Mouse (Mus musculus): ENCODE measurements around the gene Gm17622. TPM values are rescaled to one million over a fixed set of nuclear protein-coding genes. Genes with fewer than 3 reads are reported as not detected.

Gene Gm17622
- polyA plus RNA-seq, 1 experiment = not detected

DNA sequence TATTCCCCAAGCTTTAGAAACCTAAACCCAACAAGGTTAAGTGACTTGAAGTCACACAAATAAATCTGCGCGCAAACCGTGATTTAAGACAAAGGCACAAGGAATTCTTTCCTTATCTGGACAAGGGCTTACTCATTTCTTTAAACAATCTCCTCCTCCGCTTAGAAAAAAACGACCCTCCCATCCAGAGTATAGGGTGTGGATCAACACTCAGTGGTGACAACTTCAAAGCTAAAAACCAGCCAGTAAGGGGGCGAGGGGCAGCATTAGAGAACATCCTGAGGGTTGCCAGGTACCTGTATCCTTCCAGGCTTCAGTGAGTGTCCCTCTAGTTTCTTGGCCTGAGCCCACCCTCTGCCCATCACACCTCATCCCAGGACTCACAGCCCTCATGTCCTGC lies 20.0 kb upstream of the Gm17622 start:
- Histone ChIP-seq H3K27me3 (ENCODE audit: control insufficient read depth, insufficient read depth, low read length, poor library complexity, severe bottlenecking) (no peaks in the 10 kb centered on the region), H3K9me3 (replicated peaks; ENCODE audit: control insufficient read depth, insufficient read depth, low read length, poor library complexity, severe bottlenecking) (no peaks in the 10 kb centered on the region), H3K9ac (ENCODE audit: low read depth, poor library complexity, severe bottlenecking) (no peak overlapping the region), H3K27ac (ENCODE audit: insufficient read depth, low read length) (no peak overlapping the region), H3K4me1 (ENCODE audit: control insufficient read depth, insufficient read depth, low read length) (no peaks in the 10 kb centered on the region), H3K36me3 (ENCODE audit: control insufficient read depth, insufficient read depth, low read length, poor library complexity, severe bottlenecking) (no peaks in the 10 kb centered on the region), H3K4me3 (ENCODE audit: low read depth, low read length) (no peak overlapping the region)
- TF ChIP-seq CTCF (IDR thresholded peaks at IDR 0.05; ENCODE audit: low read depth, low read length) (no peak), POLR2A (IDR thresholded peaks at IDR 0.05; ENCODE audit: insufficient read depth, low read length) (no peak), EP300 (IDR thresholded peaks at IDR 0.05; ENCODE audit: insufficient read depth, low read depth, low read length) (no peak)

DNA sequence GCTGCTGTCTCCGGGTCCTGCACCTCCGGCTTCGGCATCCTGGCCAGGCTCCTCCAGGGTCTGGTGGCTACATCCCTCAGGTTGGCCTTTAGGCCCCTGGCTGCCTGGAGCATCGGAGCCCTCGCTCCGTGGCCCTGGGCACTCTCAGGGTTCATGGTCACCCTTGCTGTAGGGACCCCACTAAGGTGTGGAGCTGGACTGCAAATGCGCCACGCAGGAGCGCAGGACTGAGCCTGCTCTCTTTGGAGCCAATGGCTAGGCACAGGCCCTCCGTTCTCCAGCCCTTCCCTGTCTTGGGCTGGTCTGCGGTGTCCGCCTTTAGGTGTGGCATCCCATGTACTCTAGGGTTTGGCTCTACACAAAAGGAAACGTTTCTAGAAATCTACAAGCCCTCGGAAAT lies 19.6 kb upstream of the Gm17622 start, which contains the start of gene Ankdd1b:
Gene Ankdd1b (minus strand): TSS at position 242 of the 400 bp plus-strand sequence.
- Histone ChIP-seq H3K27me3 (ENCODE audit: control insufficient read depth, insufficient read depth, low read length, poor library complexity, severe bottlenecking) (no peaks in the 10 kb centered on the region), H3K36me3 (ENCODE audit: control insufficient read depth, insufficient read depth, low read length, poor library complexity, severe bottlenecking) (no peaks in the 10 kb centered on the region), H3K9me3 (replicated peaks; ENCODE audit: control insufficient read depth, insufficient read depth, low read length, poor library complexity, severe bottlenecking) (no peaks in the 10 kb centered on the region), H3K4me1 (ENCODE audit: control insufficient read depth, insufficient read depth, low read length) (no peaks in the 10 kb centered on the region), H3K27ac (ENCODE audit: insufficient read depth, low read length) (no peak within 1 kb of the TSS), H3K4me3 (ENCODE audit: low read depth, low read length) (no peak within 1 kb of the TSS), H3K9ac (ENCODE audit: low read depth, poor library complexity, severe bottlenecking) (no peak within 1 kb of the TSS)
- TF ChIP-seq CTCF (IDR thresholded peaks at IDR 0.05; ENCODE audit: low read depth, low read length) = no peak

DNA sequence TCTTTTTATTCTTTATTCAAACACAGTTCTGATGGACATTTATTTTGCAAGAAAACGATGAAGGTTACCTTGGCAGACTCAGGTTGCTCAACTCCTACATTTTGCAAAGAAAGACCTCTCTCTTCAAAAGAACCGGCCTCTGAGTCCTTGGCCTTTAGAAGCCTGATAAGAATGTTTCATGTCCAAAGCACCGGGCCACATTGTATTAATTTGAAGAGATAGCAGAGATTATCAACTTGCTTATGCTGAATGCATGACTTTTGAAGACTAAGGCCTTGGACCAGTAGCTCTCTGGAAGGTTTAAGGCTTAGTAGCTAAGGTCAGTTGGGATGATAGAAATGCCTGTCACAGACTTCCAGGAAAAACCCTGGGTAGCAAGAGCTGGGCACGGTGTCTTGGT lies 13.3 kb upstream of the Gm17622 start:
- Histone ChIP-seq H3K9me3 (replicated peaks; ENCODE audit: control insufficient read depth, insufficient read depth, low read length, poor library complexity, severe bottlenecking) (no peaks in the 10 kb centered on the region), H3K36me3 (ENCODE audit: control insufficient read depth, insufficient read depth, low read length, poor library complexity, severe bottlenecking) (no peaks in the 10 kb centered on the region), H3K4me1 (ENCODE audit: control insufficient read depth, insufficient read depth, low read length) (no peaks in the 10 kb centered on the region), H3K27ac (ENCODE audit: insufficient read depth, low read length) (no peak overlapping the region), H3K27me3 (ENCODE audit: control insufficient read depth, insufficient read depth, low read length, poor library complexity, severe bottlenecking) (no peaks in the 10 kb centered on the region), H3K4me3 (ENCODE audit: low read depth, low read length) (no peak overlapping the region), H3K9ac (ENCODE audit: low read depth, poor library complexity, severe bottlenecking) (no peak overlapping the region)
- TF ChIP-seq CTCF (IDR thresholded peaks at IDR 0.05; ENCODE audit: low read depth, low read length) (no peak), POLR2A (IDR thresholded peaks at IDR 0.05; ENCODE audit: insufficient read depth, low read length) (no peak), EP300 (IDR thresholded peaks at IDR 0.05; ENCODE audit: insufficient read depth, low read depth, low read length) (no peak)

GRCm38 (mm10) chr13:96478991-96479390 lies 11.5 kb upstream of the Gm17622 start:
- Histone ChIP-seq H3K4me1 (ENCODE audit: control insufficient read depth, insufficient read depth, low read length) (no peaks in the 10 kb centered on the region), H3K27me3 (ENCODE audit: control insufficient read depth, insufficient read depth, low read length, poor library complexity, severe bottlenecking) (no peaks in the 10 kb centered on the region), H3K27ac (ENCODE audit: insufficient read depth, low read length) (no peak overlapping the region), H3K36me3 (ENCODE audit: control insufficient read depth, insufficient read depth, low read length, poor library complexity, severe bottlenecking) (peaks cover 4% of the 10 kb centered on the region), H3K4me3 (ENCODE audit: low read depth, low read length) (no peak overlapping the region), H3K9me3 (replicated peaks; ENCODE audit: control insufficient read depth, insufficient read depth, low read length, poor library complexity, severe bottlenecking) (no peaks in the 10 kb centered on the region), H3K9ac (ENCODE audit: low read depth, poor library complexity, severe bottlenecking) (no peak overlapping the region)
- TF ChIP-seq POLR2A (IDR thresholded peaks at IDR 0.05; ENCODE audit: insufficient read depth, low read length) = no peak
- no peak for TF ChIP-seq EP300 (IDR thresholded peaks at IDR 0.05; ENCODE audit: insufficient read depth, low read depth, low read length)
- no peak for TF ChIP-seq CTCF (IDR thresholded peaks at IDR 0.05; ENCODE audit: low read depth, low read length)

DNA sequence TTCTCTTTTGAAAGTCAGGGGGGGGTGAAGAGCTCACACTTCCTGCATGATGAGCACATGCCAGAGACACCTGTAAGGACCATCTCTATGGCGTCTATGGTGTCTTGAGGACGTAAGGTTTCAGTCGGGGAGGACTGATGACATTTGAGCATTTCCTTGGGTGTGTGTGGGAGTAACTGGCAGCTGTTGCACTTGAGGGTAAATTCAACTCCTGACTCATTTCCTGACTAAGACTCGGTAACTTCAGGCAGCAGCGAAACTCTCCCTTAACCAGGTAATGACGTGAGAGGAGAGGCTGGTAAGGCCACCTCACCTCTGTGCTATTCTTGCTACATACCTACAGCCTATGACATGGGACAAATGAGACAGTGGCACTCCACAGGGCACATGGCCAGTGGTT lies 3.3 kb upstream of the Gm17622 start:
- no peak for TF ChIP-seq POLR2A (IDR thresholded peaks at IDR 0.05; ENCODE audit: insufficient read depth, low read length)
- no peak for TF ChIP-seq CTCF (IDR thresholded peaks at IDR 0.05; ENCODE audit: low read depth, low read length)
- no peak for TF ChIP-seq EP300 (IDR thresholded peaks at IDR 0.05; ENCODE audit: insufficient read depth, low read depth, low read length)
- Histone ChIP-seq H3K27me3 (ENCODE audit: control insufficient read depth, insufficient read depth, low read length, poor library complexity, severe bottlenecking) (no peaks in the 10 kb centered on the region), H3K4me1 (ENCODE audit: control insufficient read depth, insufficient read depth, low read length) (no peaks in the 10 kb centered on the region), H3K9ac (ENCODE audit: low read depth, poor library complexity, severe bottlenecking) (no peak overlapping the region), H3K27ac (ENCODE audit: insufficient read depth, low read length) (no peak overlapping the region), H3K9me3 (replicated peaks; ENCODE audit: control insufficient read depth, insufficient read depth, low read length, poor library complexity, severe bottlenecking) (0 out of 2 replicates have a peak, but pooled peaks cover 12% of the 10 kb centered on the region), H3K4me3 (ENCODE audit: low read depth, low read length) (no peak overlapping the region), H3K36me3 (ENCODE audit: control insufficient read depth, insufficient read depth, low read length, poor library complexity, severe bottlenecking) (peaks cover 22% of the 10 kb centered on the region)

GRCm38 (mm10) chr13:96487968-96488367 lies 2.6 kb upstream of the Gm17622 start:
- peaks cover 22% of the 10 kb centered on the region for H3K36me3 ChIP-seq (ENCODE audit: control insufficient read depth, insufficient read depth, low read length, poor library complexity, severe bottlenecking)
- TF ChIP-seq CTCF (IDR thresholded peaks at IDR 0.05; ENCODE audit: low read depth, low read length) (no peak), POLR2A (IDR thresholded peaks at IDR 0.05; ENCODE audit: insufficient read depth, low read length) (no peak), EP300 (IDR thresholded peaks at IDR 0.05; ENCODE audit: insufficient read depth, low read depth, low read length) (no peak)
- H3K4me3 ChIP-seq (ENCODE audit: low read depth, low read length) = no peak overlapping the region
- H3K27me3 ChIP-seq (ENCODE audit: control insufficient read depth, insufficient read depth, low read length, poor library complexity, severe bottlenecking) = no peaks in the 10 kb centered on the region
- H3K9ac ChIP-seq (ENCODE audit: low read depth, poor library complexity, severe bottlenecking) = no peak overlapping the region
- H3K9me3 ChIP-seq (replicated peaks; ENCODE audit: control insufficient read depth, insufficient read depth, low read length, poor library complexity, severe bottlenecking) = 0 out of 2 replicates have a peak, but pooled peaks cover 12% of the 10 kb centered on the region
- no peaks in the 10 kb centered on the region for H3K4me1 ChIP-seq (ENCODE audit: control insufficient read depth, insufficient read depth, low read length)
- no peak overlapping the region for H3K27ac ChIP-seq (ENCODE audit: insufficient read depth, low read length)

Measured in ES-Bruce4 (cell line).